Mouse (Mus musculus): ENCODE data around the gene Ctnna3.
A peak's percentile ranks its signal among the peaks of the same experiment; 100 is the strongest.

Ctnna3 gene

GRCm38 (mm10) chr10:63488346-63488745 is 58.4 kb downstream of the Ctnna3 start:
- no peak for DNase-seq (ENCODE audit: extremely low read depth, low read depth)

DNA sequence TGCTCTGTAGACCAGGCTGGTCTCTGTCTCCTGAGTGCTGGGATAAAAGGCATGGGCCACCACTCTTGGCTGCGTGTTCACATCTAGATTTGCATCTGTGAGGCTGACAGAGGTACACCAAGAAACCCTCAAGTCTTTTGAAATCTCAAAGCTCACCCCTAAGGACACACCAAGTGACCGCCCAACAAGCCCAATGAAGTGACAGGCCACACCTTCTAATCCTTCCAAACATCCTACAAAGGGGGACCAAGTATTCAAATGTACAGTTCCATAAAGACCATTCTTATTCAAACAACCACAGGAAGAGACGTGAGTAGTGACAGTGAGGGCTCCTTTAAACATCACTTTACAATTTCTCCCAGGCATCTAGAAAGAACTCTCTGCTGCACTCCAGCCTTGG is 94.1 kb downstream of the Ctnna3 start:
- no peak for DNase-seq (ENCODE audit: extremely low read depth, low read depth)

DNA sequence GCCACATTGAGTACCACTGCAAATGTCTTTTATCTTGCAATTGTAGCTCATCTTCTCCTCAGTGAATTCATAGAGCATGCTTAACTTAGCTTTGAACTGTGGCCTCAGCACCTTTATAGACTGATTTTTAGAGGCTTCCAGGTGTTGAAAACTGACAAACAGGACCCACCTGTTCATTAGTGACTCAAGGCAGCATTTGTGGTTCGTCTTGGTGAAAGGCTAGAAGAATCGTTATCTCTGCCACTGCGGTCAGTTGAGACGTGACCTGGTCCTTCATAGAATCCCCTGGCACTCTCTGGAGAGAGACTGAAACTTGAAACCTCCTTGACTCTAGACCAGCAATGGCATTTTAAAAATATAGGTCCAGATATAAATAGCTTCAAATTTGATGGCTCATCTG is 96.1 kb downstream of the Ctnna3 start:
- DNase-seq (ENCODE audit: extremely low read depth, low read depth) = no peak

GRCm38 (mm10) chr10:63532381-63532780 is 102.5 kb downstream of the Ctnna3 start:
- DNase-seq (ENCODE audit: extremely low read depth, low read depth) = no peak

- no peak for DNase-seq (ENCODE audit: extremely low read depth, low read depth)
Measured at GRCm38 (mm10) chr10:63541754-63542153, 111.9 kb downstream of the Ctnna3 start.

- DNase-seq (ENCODE audit: extremely low read depth, low read depth) = no peak
Measured at GRCm38 (mm10) chr10:63542493-63542892, 112.6 kb downstream of the Ctnna3 start.

DNA sequence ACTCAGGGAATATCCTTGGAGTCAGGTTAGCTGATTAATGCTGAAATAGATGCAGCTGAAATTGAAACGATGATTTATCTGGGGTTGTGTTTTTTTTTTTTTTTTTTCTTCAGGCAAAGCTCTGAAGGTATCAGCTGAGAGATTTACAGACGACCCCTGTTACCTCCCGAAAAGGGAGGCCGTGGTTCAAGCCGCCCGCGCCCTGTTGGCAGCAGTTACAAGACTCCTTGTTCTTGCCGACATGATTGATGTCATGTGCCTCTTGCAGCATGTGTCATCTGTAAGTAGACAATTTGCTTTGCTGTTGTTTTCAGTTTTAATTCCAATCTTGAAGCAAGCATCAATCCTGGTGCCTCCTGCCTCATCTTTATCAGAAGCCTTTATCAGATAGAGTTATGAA is 136.8 kb downstream of the Ctnna3 start:
- DNase-seq (ENCODE audit: extremely low read depth, low read depth) = no peak

GRCm38 (mm10) chr10:63571561-63571960 is 141.7 kb downstream of the Ctnna3 start:
- DNase-seq (ENCODE audit: extremely low read depth, low read depth) = no peak

GRCm38 (mm10) chr10:63572866-63573265 is 143.0 kb downstream of the Ctnna3 start:
- DNase-seq (ENCODE audit: extremely low read depth, low read depth) = no peak

DNA sequence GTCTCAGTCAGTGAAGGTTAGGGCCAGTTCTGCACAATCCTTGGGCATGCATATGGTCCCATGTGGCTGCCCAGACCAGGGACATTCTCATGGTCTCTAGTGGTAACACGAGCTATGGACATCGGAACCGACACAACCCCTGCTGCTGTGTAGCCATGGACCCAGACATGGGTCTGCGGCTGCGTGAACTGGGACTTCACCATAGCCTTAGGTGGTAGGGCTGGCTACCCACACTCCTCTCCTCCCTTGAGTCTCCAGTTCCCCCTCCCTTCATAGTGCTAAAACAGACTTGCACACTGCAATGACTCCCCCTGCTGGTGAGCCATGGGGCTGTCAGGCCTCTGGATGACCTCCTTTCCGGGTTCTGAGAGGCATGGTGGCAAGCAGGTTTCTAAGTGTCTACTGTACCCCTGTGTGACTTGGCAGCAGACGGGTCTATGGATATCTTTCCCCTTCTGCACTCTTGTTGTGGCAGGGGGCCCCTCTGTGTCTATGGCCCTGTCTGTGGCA is 144.3 kb downstream of the Ctnna3 start:
- DNase-seq (ENCODE audit: extremely low read depth, low read depth) = no peak

DNA sequence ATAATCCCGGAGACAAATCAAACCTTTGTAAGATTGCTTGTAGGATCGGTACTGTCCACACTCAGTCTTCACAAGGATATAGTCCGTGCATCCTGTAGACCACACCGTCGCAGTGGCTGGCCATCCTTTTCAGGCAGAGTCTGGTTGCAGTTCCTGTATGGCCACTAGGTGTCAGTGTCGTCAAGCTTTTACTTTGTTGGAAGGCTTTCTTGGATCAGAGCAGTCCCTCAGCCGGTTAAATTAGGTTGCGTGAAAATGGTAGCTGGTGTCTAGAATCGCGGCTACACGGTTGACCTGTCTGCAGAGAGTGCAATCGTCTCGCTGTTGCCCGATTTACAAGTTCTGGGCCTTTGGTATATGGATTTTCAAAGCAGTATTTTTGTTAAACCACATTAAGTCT is 152.7 kb downstream of the Ctnna3 start:
- DNase-seq (ENCODE audit: extremely low read depth, low read depth) = peak; percentile 47

DNA sequence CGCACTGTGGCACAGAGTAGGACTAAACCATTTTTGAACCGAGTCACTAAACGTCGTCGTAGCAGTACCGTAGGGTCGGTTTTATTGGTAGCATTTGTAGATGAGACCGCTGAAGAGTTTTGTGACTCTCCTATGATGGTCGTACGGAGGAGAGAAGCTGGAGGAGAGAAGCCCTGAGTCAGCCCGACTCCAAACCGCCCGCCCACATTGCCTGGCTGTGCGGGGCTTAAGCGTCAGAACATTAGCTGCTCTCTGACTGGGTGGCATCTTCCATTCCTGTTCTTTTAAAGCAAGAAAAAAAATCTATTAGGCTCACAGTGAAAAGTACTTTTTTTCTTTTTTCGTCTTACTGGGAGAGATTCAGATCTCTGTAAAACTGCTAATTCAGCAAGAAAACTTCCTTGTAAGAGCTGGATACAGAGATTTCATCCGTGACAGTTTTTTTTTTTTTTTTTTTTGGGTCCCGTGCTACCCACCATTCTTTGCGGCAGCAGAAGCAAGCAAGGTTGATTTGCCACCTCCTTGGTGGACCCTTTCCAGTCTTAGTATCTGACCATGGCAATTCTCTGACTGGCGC is 154.0 kb downstream of the Ctnna3 start:
- DNase-seq (ENCODE audit: extremely low read depth, low read depth) = no peak

DNA sequence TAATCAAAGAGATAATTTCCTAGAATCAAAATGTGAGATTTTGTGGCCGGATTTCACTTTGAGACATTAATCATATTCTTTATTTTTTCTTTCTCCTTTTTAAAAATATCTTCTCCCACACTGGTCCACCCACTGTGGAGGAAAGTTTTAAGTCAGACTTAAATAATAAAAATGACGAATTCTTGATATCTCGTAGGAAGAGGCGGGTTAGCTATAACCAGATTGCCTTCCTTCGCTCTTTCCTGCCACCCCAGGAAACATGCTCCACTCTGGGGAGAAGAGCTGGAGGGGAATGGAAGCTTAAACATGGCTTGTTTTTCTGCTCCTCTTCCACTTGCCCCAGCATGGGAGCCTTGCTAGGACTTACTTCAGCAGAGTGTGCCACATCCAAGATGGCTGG is 169.5 kb downstream of the Ctnna3 start:
- no peak for DNase-seq (ENCODE audit: extremely low read depth, low read depth)

- DNase-seq (ENCODE audit: extremely low read depth, low read depth) = no peak
Measured at GRCm38 (mm10) chr10:63601206-63601605, 171.3 kb downstream of the Ctnna3 start.

DNA sequence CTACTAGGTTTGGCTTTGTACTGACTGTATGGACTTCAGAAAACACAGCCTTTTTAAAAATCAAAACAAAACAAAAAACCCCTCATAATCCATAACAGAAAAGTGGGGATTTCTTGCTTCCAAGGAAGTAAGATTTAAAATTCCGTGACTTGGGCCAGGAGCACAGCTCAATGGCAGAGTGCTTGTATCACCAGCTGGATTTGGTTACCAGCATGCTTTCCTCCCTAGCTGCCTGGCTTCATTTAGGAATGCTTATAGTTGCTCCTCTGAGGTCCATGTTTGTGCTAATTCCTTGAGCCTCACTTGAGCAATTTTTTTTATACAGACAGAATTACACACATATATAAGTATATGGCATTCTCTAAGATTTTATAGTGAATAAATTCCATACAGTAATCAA is 198.6 kb downstream of the Ctnna3 start:
- no peak for DNase-seq (ENCODE audit: extremely low read depth, low read depth)

DNA sequence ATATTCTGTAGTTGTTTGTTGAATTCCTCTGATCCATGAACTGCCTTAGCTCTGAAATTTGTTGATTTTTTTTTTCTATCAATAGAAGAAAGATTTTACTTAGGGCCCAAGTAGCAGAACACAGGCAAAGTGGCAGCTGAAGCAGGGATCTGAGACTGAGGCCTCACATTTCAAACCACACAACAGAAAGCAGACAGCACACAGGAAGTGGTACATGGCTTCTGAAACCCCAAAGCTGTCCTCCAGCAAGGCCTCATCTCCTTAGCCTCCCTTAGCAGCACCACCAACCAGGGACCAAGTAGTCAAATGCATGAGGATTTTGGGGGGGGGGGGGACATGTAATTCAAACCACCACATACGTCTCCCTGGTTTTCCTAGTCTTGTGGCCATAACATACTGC is 204.0 kb downstream of the Ctnna3 start:
- no peak for DNase-seq (ENCODE audit: extremely low read depth, low read depth)

DNA sequence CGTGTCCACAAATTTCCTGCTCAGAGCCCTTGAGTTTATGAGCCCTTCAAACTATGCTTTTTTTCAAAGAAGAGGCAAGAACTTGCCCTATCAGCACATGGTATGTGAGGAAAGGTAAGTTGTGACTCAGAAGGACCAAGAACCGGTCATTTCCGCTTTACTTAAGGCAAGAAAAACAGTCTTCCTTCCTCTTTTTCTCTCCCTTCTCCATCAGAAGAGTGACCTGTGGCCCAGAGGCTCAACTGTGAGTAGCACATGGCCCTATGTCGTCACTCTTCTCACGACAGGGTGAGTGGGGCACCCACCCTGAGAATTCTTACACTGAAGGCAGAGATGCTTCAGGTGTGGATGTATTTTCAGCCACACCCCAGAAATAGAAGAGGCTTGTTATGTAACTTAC is 208.1 kb downstream of the Ctnna3 start:
- DNase-seq (ENCODE audit: extremely low read depth, low read depth) = no peak

GRCm38 (mm10) chr10:63647300-63647699 is 217.4 kb downstream of the Ctnna3 start:
- DNase-seq (ENCODE audit: extremely low read depth, low read depth) = no peak

- DNase-seq (ENCODE audit: extremely low read depth, low read depth) = no peak
Measured at GRCm38 (mm10) chr10:63650307-63650706, 220.4 kb downstream of the Ctnna3 start.

DNA sequence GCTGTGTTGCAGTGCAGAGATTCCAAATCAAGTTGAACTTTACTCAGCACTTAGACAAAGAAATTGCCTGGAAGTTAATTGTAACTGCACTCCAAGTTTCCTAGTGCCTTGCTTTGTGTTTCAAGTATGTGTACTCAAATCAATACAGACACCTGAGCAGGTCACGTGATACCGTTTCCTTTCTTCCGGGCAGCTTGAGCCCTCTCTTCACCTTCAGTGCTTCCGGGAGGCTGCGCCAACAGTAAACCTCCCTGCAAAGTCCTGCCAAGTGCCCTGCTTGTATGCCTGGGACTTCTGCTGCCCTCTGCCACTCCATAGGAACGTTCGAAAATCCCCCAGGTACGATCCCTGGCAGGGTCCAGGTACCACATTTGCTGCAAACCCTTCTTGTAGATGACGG is 223.0 kb downstream of the Ctnna3 start:
- no peak for DNase-seq (ENCODE audit: extremely low read depth, low read depth)

DNA sequence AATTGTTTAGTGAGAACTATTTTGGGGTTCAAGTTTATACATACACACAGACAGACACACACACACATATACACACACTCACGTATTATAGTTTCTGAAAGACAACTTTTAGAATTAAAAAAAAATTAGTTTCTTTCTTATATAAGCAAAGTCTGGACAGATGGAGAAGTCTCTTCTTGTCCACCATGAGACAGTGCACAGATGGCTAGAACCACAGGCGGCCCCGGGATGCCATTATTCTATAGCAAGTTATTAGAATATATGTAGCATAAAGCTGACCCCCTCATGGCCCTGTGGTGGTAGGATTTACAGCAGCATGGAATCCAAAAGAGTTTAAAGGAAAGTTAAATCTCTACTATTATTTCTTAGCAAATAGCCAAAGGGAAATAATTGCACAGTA is 223.7 kb downstream of the Ctnna3 start:
- DNase-seq (ENCODE audit: extremely low read depth, low read depth) = no peak

GRCm38 (mm10) chr10:63654560-63654959 is 224.7 kb downstream of the Ctnna3 start:
- no peak for DNase-seq (ENCODE audit: extremely low read depth, low read depth)

GRCm38 (mm10) chr10:63676343-63676742 is 246.4 kb downstream of the Ctnna3 start:
- no peak for DNase-seq (ENCODE audit: extremely low read depth, low read depth)

GRCm38 (mm10) chr10:63689233-63689632 is 259.3 kb downstream of the Ctnna3 start:
- DNase-seq (ENCODE audit: extremely low read depth, low read depth) = no peak

Measured in MEL-GATA-1-ER (cell line).